Mouse (Mus musculus) intestine, embryonic 15.5 days (tissue): ENCODE results near the gene Tra2a. TPM values are rescaled to one million over a fixed set of nuclear protein-coding genes. Genes with fewer than 3 reads are reported as not detected.
A peak's percentile ranks its signal among the peaks of the same experiment; 100 is the strongest.

Experiments
- ATAC-seq: fragments of 200-750 bp; cut with Nextera tagmentation; 2 replicates; pipeline ENCODE4 v1.8.0; 2017; ENCODE audit warnings: moderate TSS enrichment, moderate library complexity
- H3K27ac ChIP-seq: fragments of 300-500 bp; sonication (generic); 2 replicates; pipeline ENCODE4 v1.5.1; 2015; ENCODE audit warnings: mild to moderate bottlenecking, inconsistent platforms
- H3K27me3 ChIP-seq: fragments of 300-500 bp; sonication (generic); replicated peaks from 2 replicates; pipeline ENCODE4 v1.6.1; 2015; ENCODE audit warnings: inconsistent platforms
- H3K36me3 ChIP-seq: fragments of 300-500 bp; sonication (generic); 2 replicates; pipeline ENCODE4 v1.6.1; 2015; ENCODE audit warnings: inconsistent platforms
- H3K4me1 ChIP-seq: fragments of 300-500 bp; sonication (generic); replicated peaks from 2 replicates; pipeline ENCODE4 v1.6.1; 2015; ENCODE audit warnings: inconsistent platforms
- H3K4me2 ChIP-seq: fragments of 300-500 bp; sonication (generic); replicated peaks from 2 replicates; pipeline ENCODE4 v1.6.1; 2015; ENCODE audit warnings: mild to moderate bottlenecking, inconsistent platforms
- H3K4me3 ChIP-seq: fragments of 300-500 bp; sonication (generic); replicated peaks from 2 replicates; pipeline ENCODE4 v1.5.1; 2015; ENCODE audit warnings: inconsistent platforms
- H3K9ac ChIP-seq: fragments of 300-500 bp; sonication (generic); 2 replicates; pipeline ENCODE4 v1.6.1; 2015; ENCODE audit warnings: inconsistent platforms
- H3K9me3 ChIP-seq: fragments of 300-500 bp; sonication (generic); 2 replicates; pipeline ENCODE4 v1.6.1; 2016; ENCODE audit warnings: inconsistent platforms
- WGBS: fragments of 180-500 bp; shearing (Covaris S2); methylation state at CpG from one replicate; pipeline ENCODE4 v1.1.7; 2015; 5-methylcytosine and 5-hydroxymethylcytosine counted together
- polyA plus RNA-seq: library from polyadenylated mRNA; unstranded; fragments of >200 nt; fragmentation: Nextera tagmentation; extraction: Ambion mirVana; gene quantifications from 2 replicates; pipeline ENCODE4 v1.2.1, GENCODE M21; 2015

Gene Tra2a
- polyA plus RNA-seq, 1 experiment from 2014 or later = 82.9 TPM

DNA sequence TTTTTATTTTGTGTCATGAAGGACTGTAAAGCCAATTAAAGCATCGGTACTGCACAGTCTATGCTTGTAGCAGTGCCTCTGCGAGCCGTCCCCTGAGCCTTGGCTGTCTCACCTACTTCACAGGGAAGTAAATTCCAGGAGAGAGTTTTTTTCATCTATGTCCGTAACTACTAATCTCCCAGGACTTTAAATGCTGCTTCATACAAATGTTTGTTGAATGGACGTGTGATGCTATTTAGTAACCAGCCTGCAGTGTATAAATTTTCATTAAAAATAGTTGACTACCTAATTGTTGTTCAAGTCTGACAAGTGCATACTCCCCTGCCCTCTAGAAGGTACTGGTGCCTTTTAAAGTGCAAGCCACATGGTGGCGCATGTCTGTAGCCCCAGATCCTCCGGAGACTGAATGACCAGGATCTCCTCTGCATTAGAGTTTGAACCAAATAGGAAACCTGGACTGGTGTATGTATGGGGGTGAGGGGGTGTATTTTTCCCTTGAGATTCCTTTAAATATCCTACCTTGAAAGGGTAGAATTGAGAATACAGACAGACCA is 35.6 kb downstream of the Tra2a start:
- Histone ChIP-seq H3K27ac (no peak overlapping the region), H3K4me1 (peaks cover 3% of the 10 kb centered on the region; the same call in 1 of the 2 replicates), H3K4me2 (no peak overlapping the region), H3K27me3 (no peaks in the 10 kb centered on the region), H3K36me3 (no peaks in the 10 kb centered on the region), H3K9me3 (no peaks in the 10 kb centered on the region), H3K4me3 (no peak overlapping the region), H3K9ac (no peak overlapping the region)
- WGBS = 11% methylated on average over 7 of the region's 7 CpGs
- ATAC-seq = 0 out of 2 replicates have a peak, but pooled peaks have one; percentile 24

GRCm38 (mm10) chr6:49227184-49227735 is 36.6 kb downstream of the Tra2a start:
- Histone ChIP-seq H3K9me3 (no peaks in the 10 kb centered on the region), H3K27ac (no peak overlapping the region), H3K36me3 (no peaks in the 10 kb centered on the region), H3K9ac (no peak overlapping the region), H3K27me3 (no peaks in the 10 kb centered on the region), H3K4me2 (peak overlapping the region; percentile 45), H3K4me3 (no peak overlapping the region), H3K4me1 (peaks cover 3% of the 10 kb centered on the region; the same call in 1 of the 2 replicates)
- WGBS = 6% methylated on average over 15 of the region's 15 CpGs
- ATAC-seq = 0 out of 2 replicates have a peak, but pooled peaks have one; percentile 37

- Histone ChIP-seq H3K4me2 (peak overlapping the region; percentile 3; the same call in 1 of the 2 replicates), H3K9ac (no peak overlapping the region), H3K27me3 (no peaks in the 10 kb centered on the region), H3K9me3 (no peaks in the 10 kb centered on the region), H3K27ac (peak overlapping the region; percentile 33), H3K36me3 (no peaks in the 10 kb centered on the region), H3K4me3 (no peak overlapping the region), H3K4me1 (peaks cover 3% of the 10 kb centered on the region; the same call in 1 of the 2 replicates)
- no peak; the same call in 1 of the 2 replicates for ATAC-seq
- WGBS = 46% methylated on average over 3 of the region's 3 CpGs
Measured at GRCm38 (mm10) chr6:49225728-49226123, 38.1 kb downstream of the Tra2a start.

DNA sequence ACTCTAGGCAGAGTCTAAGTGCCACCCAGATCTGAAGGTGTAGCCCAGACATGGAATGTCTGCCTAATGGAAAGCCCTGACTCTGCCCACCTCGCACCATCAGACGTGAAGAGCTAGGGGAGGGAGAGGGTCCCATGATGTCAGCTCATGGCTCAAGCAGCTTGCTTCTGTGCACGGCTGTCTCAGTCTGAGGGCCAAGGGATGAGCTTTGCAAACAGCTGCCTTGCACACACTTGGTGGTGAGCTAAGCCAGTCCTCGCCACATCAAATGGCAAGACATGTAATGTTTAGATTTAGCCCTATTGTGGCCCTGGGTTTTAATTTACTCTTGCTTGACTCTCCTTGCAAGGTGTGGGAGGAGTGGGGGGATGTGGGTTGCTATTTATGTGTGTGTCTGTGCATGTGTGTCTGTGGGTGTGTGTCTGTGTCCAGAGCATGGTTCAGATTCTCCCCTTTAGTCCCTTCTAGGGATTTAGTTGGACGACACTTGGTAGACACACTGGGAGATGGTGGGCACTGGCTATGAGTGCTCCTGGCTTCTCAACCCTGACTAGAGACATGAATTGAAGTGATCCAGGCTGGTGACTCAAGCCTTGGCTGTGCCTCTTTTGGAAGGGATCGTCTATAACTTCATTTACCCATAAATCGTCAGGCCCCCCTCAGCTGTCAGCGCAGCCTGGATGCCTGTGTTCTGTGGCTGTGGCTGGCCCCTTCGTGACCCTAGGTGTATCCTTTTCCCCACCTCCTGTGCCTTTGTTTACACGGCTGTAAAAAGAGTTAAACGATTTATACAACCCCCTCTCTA is 38.7 kb downstream of the Tra2a start:
- no peaks in the 10 kb centered on the region for H3K27me3 ChIP-seq
- H3K36me3 ChIP-seq = no peaks in the 10 kb centered on the region
- no peaks in the 10 kb centered on the region for H3K9me3 ChIP-seq
- WGBS = 22% methylated on average over 11 of the region's 11 CpGs
- H3K4me2 ChIP-seq = peak overlapping the region; percentile 3; the same call in 1 of the 2 replicates
- H3K9ac ChIP-seq = no peak overlapping the region
- peaks cover 3% of the 10 kb centered on the region for H3K4me1 ChIP-seq
- peak; percentile 89 for ATAC-seq
- H3K27ac ChIP-seq = peak overlapping the region; percentile 52
- no peak overlapping the region for H3K4me3 ChIP-seq

- Histone ChIP-seq H3K4me1 (peaks cover 7% of the 10 kb centered on the region), H3K27ac (peak overlapping the region; percentile 54; the same call in 1 of the 2 replicates), H3K9ac (no peak overlapping the region), H3K9me3 (no peaks in the 10 kb centered on the region), H3K4me3 (0 out of 2 replicates have a peak overlapping the region, but pooled peaks have one; percentile 3), H3K27me3 (no peaks in the 10 kb centered on the region), H3K4me2 (peak overlapping the region; percentile 46), H3K36me3 (no peaks in the 10 kb centered on the region)
- ATAC-seq = no peak
- WGBS = 4% methylated on average over 7 of the region's 7 CpGs
Measured at GRCm38 (mm10) chr6:49221906-49222305, 41.9 kb downstream of the Tra2a start.

DNA sequence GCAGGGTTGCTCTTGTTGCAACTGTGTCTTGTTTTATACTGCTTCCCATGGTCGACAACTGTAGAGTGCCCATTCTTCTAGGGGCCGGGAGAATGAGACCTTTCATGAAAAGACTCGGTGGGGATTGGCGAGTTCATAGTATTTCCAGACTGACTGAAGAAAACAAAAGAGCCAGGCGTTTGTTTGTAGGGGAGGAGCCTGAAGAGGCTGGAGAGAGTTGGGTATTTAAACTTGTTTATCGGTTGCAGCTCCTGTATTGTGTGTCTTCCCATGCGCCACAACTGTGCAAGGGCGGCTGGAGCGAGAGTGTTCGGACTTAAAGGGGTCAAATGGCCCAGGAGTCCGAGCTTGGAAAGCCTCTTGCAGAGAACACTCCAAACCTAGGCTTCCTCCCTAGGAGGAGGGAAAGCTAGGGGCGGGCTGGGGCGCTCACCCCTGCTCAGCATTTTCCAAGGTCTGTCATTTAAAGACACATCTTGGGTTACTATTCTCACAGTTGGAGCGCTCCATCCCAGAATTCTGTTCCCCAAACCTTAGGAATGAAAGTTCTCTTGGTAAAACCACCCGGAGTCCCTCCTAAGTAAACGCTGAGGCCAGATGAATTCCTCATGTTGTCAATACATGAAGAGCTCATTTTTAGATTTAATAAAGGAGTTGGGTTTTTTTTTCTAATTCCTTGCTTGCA is 43.8 kb downstream of the Tra2a start:
- H3K4me1 ChIP-seq = peaks cover 7% of the 10 kb centered on the region
- 8% methylated on average over 16 of the region's 16 CpGs for WGBS
- peak overlapping the region; percentile 32; the same call in 1 of the 2 replicates for H3K9ac ChIP-seq
- no peaks in the 10 kb centered on the region for H3K9me3 ChIP-seq
- peak overlapping the region; percentile 63 for H3K4me2 ChIP-seq
- ATAC-seq = no peak
- peak overlapping the region; percentile 31 for H3K4me3 ChIP-seq
- no peaks in the 10 kb centered on the region for H3K27me3 ChIP-seq
- peak overlapping the region; percentile 45; the same call in 1 of the 2 replicates for H3K27ac ChIP-seq
- H3K36me3 ChIP-seq = no peaks in the 10 kb centered on the region

- H3K27ac ChIP-seq = no peak overlapping the region
- no peaks in the 10 kb centered on the region for H3K36me3 ChIP-seq
- H3K4me3 ChIP-seq = no peak overlapping the region
- H3K27me3 ChIP-seq = no peaks in the 10 kb centered on the region
- H3K9me3 ChIP-seq = no peaks in the 10 kb centered on the region
- no peak for ATAC-seq
- no peak overlapping the region for H3K9ac ChIP-seq
- H3K4me2 ChIP-seq = no peak overlapping the region
- peaks cover 4% of the 10 kb centered on the region for H3K4me1 ChIP-seq
- 26% methylated on average over 4 of the region's 4 CpGs for WGBS
Measured at GRCm38 (mm10) chr6:49219001-49219560, 44.8 kb downstream of the Tra2a start.

DNA sequence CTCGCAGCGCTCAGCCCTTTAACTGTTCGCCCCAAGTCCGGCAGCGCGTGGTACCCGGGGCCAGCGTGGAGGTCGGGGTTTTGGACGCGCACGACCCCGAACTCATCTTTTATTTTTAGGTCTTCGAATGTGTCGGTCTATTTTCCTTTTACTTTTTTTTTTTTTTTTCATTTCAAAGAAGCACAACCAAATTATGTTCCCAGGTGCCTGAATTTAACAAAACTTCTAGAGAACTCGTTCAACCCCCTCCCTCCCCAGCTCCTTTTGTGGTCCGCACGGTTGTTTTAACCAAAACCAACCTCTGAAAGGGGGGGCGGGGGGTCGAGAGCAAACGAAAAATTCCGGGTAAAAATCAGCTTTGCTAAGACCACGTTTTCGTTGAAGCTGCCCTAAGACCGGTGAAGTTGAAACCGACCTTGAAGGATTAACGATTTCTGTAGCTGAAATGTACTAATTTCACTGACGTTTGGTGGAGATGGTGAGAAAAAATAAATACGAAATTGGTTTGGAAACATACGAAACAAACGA is 45.5 kb downstream of the Tra2a start:
- Histone ChIP-seq H3K27me3 (no peaks in the 10 kb centered on the region), H3K4me2 (peak overlapping the region; percentile 66), H3K9me3 (no peaks in the 10 kb centered on the region), H3K4me3 (peak overlapping the region; percentile 55), H3K4me1 (peaks cover 4% of the 10 kb centered on the region), H3K9ac (no peak overlapping the region; the same call in 1 of the 2 replicates), H3K36me3 (no peaks in the 10 kb centered on the region), H3K27ac (no peak overlapping the region)
- ATAC-seq = no peak
- under 1% methylated on average over 31 of the region's 31 CpGs for WGBS

GRCm38 (mm10) chr6:49217581-49218274 is 46.1 kb downstream of the Tra2a start:
- Histone ChIP-seq H3K4me1 (peaks cover 6% of the 10 kb centered on the region), H3K4me2 (peak overlapping the region; percentile 66), H3K9me3 (no peaks in the 10 kb centered on the region), H3K27me3 (no peaks in the 10 kb centered on the region), H3K9ac (peak overlapping the region; percentile 65), H3K4me3 (peak overlapping the region; percentile 55), H3K27ac (peak overlapping the region; percentile 97), H3K36me3 (no peaks in the 10 kb centered on the region)
- under 1% methylated on average over 56 of the region's 56 CpGs for WGBS
- peak; percentile 91 for ATAC-seq

- Histone ChIP-seq H3K36me3 (no peaks in the 10 kb centered on the region), H3K27me3 (no peaks in the 10 kb centered on the region), H3K27ac (peak overlapping the region; percentile 97), H3K9ac (peak overlapping the region; percentile 65), H3K4me2 (peak overlapping the region; percentile 66), H3K4me1 (peaks cover 10% of the 10 kb centered on the region), H3K9me3 (no peaks in the 10 kb centered on the region), H3K4me3 (peak overlapping the region; percentile 55)
- WGBS = 5% methylated on average over 11 of the region's 11 CpGs
- ATAC-seq = no peak
Measured at GRCm38 (mm10) chr6:49216811-49217542, 46.9 kb downstream of the Tra2a start.
